Mouse (Mus musculus): ENCODE measurements at regions not wholly inside any gene's neighbourhood (a gene's known extent, or its start where the extent isn't known, plus 50 kb on each side); places are given as distances from the start of the nearest gene placed in this dataset.

DNA sequence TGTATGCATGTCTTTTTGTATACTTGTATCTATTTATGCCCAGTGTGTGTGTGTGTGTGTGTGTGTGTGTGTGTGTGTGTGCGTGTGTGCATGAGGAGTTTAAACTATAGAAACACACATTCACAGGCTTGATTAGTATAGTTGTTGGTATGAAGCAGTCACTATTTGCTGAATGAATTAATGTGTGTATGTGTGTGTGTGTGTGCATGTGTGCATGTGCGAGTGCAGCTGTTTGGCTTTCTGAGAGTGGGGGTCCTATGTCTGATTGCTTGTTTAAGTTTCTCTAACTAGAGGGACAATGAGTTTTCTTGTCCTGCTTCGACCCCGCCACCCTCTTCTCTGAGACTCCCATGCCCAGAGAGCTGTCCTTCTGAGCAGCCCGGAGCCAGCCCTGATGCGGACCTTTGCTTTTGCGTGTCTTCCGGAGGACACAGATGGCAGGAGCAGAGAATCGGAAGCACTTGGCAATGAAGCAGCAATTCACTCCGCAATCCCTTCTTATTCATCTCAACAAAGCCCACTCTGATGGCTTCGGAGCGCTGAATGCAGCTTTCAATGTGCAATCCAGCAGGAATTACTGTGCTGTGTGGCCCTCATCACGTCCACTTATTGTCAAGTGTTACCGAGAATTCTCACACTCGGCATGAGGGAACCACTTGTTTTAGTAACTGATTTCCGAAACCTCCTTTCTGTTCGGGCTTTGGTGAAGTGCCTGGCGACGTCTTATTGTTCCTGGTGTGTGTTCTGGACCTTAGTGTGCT lies 286.4 kb downstream of the Dhx35 start:
- no peak for TF ChIP-seq CTCF (IDR thresholded peaks at IDR 0.05; ENCODE audit: control insufficient read depth, insufficient read depth, insufficient read length)
- no peak for TF ChIP-seq USF1 (IDR thresholded peaks at IDR 0.05; ENCODE audit: low read depth)
- TF ChIP-seq MAX (IDR thresholded peaks at IDR 0.05) = no peak
- TF ChIP-seq MYOD1 (IDR thresholded peaks at IDR 0.05; ENCODE audit: control insufficient read depth, insufficient read length, low read depth) = no peak
